Mouse (Mus musculus) megakaryocyte progenitor cell, adult 5-6 weeks (primary cell): ENCODE data around the gene Gm20388. TPM values are rescaled to one million over a fixed set of nuclear protein-coding genes. Genes with fewer than 3 reads are reported as not detected.

Source experiments
- ATAC-seq: replicated peaks from 2 replicates; pipeline ENCODE4 v1.8.0; 2016; ENCODE audit warnings: mild to moderate bottlenecking, moderate TSS enrichment, inconsistent platforms; ENCODE audit not compliant: poor library complexity
- total RNA-seq, 2 experiments: library from RNA; stranded (forward) in 1 of 2; stranded (reverse) in 1 of 2; fragments of 157-497, 149-512 nt in 1 of 2; fragments of 200-1000 nt in 1 of 2; gene quantifications; 2 replicates each; pipeline versions ENCODE4 v1.2.3 to v1.2.4; 2015 to 2017

Gene Gm20388
- total RNA-seq, 2 experiments from 2014 or later = 18.6 TPM; not detected in 1

DNA sequence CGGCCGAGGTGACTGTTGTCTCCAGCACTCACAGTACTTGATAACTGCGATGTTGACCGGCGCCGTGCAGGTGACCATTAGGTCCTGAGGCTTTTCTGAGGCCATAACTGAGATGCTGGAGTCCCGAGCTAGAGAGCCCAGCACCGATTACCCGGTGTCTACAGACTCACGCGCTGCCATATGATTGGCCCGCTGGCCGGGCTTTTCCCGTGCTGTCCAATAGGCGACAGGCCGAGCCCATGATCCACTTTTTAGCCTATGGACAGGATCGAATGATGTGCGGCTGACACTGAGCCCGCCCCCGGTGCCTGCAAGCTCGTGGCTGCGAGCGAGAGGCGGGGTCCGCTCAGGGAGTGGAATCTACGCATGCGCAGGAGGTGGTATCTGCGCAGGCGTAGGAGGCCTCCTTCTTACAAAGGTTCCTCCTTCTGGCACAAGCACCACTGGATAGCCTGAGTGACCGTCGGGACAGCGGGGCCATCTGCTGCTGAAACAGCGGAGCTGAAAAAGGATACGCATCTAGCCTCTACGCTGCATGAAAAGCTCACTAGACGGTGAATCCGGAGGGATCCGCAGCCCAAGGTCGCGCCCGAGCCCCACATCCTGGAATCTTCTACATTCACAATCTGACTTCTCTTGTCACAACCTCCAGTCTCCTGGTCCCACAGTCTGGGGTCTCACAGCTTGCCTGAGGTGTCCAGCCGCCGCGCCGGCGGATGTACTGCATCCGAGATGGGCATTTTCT, 2532.8 kb downstream of the Gm20388 start, which contains the start of gene Mvd:
TSS of gene Mvd (minus strand) at position 161 of the 745 bp plus-strand sequence.
- ATAC-seq = peak; percentile 90

DNA sequence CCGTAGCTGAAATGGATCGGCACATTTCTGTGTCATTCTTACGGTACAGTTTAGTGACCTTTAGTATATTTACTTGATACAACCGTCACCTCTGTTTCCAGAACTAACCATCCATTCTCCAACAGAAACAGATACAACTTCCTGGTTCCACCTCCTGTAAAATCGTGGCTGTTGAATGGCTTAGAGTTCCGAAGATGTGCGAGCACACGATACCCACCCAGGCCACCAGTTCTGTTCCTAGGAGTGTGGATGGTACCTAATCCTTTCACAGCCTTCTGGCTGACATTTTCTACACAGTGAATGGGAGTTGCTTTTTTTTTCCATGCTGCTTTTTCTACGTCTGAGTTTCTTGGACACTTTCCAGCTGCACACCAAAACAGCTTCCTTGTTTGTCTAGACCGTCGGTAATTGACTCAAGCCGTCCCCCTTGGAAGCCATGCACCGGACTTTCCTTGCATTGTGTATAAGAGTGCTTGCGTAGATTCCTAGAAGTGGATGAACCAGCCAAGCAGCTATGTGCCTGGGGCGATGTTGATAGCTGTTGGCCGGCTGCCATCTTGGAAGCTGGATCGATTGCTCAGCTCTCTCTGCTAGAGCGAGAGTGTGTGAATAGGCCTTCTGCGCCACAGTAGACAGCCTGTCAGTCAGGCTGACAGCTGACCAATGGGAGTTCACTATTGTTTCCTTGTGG, 2533.6 kb downstream of the Gm20388 start:
- ATAC-seq = peak; percentile 67

DNA sequence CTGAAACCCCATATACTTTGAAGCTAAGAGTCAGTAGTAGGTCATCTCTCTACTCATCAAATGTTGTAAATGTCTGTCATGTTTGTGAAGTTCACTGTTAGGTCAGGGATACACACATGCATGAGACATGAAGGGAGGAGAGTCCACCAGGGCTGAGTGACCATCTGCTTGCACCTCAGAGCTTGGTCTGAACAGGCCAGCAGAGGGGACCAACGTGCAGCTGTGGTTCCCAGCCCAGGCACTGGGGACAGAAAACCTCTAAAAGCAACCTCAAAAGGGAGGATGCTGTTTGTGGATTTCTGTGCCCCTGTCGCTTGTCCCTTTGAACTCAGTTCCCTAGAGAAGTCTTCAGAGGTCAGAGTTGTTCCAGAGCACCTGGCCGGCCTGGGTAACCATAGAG, 2534.6 kb downstream of the Gm20388 start:
- ATAC-seq = no peak

DNA sequence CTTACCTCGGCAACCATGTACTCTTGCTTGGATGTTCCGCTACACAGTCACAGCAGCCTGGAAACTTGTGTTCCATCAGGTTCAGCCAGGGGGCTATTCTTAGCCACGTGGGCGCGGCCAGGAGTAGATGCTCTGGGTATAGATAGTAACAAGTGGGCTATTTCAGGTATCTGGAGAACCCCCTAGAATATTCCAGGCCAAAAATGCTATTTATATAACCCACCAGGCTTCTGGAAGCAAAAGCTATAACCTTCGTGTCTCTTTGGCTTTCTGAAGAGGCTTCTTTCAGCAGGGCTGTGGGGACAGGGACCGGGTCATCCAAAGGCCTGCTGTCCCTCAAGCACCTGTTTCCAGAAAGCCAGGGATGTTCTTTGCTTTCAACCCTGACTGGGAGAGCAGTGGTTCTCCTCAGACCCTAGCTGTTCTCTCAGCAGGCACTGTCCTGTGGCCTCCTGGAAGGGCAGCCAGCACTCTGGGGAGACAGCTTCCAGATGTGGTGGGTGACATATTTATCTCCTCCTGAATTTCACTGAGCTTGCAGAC, 2540.6 kb downstream of the Gm20388 start:
- ATAC-seq = no peak

DNA sequence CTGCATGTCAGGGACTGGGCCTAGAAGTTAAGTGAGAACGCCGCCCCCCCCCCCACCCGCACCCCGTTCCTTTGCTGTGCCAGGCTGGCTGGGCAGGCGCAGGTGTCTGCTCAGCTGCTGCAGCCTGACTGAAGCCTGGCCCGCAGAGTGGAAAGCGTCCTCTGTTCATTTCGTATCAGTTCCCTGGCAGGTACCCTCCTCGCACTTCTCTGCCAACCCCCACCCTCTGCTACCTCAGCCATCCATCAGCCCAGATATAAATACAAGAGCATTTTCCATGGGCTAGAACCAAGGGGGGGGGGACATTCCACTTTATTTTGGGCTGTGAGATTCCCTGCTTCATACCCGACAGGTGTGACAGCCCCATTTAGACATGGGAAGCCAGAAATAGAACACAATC, 2541.5 kb downstream of the Gm20388 start:
- ATAC-seq = no peak

DNA sequence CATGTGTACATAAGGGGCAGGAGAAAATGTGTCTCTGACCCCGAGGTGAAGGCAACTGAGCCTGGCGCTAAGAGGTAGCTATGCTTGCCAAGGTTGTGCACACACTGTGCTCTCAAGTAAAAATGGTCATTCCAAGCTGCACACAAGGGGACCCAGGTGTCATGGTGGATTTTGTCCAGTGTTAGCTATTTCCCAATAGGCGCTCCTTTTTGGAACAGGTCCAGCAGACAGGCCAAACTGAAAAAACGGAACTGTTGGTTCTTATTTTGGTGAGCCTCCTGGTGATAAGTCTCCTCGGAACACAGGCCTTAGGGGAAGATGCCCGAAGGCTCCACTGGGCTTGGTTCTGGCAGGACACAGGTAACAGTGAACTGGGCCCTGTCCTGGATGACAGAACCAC, 2543.8 kb downstream of the Gm20388 start:
- ATAC-seq = peak; percentile 50

DNA sequence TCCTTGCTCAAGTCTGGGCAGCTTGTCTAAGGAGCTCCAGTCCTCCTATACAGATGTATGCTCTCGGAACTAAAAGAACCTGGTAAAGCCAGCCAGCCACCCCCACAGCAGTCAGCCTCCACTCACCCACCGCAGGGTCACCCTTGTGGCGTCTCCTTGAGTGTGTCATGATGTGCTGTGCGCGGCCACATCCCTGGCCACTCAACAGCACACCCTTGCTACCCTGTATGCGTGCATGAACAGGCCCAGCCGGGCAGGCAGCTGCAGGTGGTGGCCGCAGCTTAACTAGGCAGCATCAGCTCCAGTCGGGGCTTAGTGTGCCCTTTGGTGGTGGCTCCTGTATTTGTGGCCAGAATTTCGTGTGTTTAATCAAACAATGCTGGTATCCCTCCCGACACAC, 2546.5 kb downstream of the Gm20388 start:
- ATAC-seq = no peak

DNA sequence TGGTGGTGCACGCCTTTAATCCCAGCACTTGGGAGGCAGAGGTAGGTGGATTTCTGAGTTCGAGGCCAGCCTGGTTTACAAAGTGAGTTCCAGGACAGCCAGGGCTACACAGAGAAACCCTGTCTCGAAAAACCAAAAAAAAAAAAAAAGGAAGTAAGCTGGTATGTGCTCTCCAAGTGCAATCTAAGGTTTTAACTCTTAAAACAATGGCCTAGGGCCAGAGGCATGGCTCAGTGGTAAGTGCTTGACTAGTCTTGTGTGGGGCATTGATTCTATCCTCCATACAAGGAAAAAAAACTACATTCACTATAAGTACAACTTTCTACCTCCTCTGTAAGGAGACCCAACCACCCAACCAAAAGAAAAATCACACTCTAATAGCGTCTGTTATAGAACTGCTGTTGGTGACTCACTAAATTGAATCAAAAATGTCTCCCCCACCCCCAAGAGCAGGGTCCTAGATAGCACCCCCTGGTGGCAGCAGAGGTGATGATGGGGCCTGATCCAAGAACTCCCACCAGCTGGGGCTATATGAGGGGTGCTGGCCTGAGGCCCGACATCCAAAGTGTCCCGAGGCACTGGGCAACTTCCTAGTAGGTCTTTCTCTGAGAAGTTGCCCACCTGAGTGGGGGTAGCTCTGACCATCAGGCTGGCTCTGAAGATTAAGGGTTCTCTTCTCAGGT, 2548.7 kb downstream of the Gm20388 start:
- ATAC-seq = no peak

DNA sequence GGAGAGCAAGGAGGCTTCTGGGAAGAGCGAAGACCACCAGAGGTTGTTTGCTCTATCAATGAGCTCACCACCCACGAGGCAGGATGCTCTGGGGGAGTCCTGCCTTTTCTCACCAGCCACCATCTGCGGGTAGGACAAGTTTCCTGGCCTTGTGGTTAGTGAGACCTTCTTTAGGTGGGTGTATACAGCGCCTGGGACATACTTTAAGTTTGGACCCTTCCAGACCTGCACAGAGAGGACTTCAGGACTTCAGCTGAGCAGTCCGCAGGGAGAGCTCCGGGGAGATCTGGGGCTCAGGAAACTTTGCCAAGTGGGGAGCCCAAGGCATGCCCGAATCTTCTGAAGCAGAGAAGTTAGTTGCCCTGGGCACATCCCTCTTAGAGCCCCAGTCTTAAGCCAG, 2549.3 kb downstream of the Gm20388 start:
- no peak for ATAC-seq

DNA sequence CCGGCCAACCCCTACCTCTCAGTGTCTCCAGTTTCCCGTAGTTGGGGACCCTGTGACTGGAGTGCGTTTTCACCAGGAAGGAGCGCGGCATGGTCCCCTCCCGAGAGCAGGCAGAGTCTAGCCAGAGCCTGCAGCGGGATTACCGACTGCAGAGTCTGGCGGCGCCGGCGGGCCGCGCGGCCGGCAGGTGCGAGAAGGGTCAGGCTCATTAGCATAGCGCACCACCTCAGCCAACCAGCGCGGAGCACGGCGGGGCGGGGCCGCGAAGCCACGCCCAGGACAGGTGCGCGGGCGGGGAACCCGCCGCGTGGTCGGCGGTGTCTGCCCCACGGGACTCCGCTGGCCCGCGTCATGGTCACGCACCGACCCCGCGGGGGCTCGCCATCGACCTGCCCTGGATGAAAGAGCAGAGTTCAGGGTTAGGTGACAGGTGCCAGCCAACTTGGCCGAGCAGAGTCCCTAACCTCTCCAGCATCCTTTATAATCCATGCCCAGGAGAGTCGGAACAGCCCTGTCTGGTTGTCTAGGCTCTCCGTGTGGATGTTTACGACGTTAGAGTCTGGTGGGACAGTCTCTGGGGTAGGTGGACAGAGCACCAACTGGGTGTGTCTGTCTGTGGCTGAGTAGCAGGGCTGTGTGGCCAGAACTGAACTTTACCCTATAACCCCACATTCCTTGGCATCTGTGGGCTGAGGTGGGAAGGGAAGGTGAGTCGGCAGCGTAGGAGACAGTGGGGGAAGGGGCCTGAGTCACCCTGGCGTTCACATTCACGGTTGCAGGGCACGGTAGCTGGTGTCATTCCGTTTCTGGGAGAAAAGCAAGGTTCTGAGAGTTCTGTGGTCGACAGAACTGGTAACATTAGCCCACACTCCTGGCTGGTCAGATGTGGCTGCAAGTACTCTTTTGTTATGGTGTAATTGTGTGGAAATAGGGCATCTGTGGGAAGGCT, 2550.2 kb downstream of the Gm20388 start, which contains the start of gene Snai3:
TSS of gene Snai3 (minus strand) at position 210 of the 949 bp plus-strand sequence.
- ATAC-seq = peak; percentile 45

DNA sequence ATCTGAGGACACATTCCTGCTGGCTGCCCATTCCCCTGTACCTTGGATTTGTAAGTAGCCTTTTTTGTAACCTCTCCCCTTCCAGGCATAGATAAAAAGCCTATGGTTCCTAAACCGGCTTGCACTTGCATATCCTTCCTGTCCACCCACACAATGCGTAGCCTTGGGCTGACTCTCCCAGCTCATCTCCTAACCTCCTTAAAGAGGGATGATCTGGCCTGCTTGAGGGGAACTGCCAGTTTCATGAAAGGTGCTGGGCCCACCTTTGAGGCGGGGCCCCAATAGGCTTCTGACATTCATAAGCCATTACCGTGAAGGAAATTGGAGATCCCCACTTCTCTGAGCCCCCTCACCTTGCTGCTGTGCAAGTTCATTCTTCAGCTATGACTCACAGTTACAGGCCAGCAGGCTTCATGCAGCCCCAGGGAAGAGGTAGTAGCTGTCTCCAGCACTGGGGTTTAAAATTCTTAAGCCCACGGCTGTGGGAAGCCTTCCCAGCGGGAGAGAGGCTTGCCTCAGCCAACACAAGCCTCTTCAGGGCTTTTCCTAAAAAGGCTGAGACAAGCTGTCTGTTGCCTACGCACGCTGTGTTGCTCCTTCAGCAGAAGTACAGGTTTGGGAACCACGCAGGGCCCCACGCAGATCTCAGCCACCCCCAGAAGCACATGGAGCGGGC, 2551.0 kb downstream of the Gm20388 start:
- no peak for ATAC-seq

DNA sequence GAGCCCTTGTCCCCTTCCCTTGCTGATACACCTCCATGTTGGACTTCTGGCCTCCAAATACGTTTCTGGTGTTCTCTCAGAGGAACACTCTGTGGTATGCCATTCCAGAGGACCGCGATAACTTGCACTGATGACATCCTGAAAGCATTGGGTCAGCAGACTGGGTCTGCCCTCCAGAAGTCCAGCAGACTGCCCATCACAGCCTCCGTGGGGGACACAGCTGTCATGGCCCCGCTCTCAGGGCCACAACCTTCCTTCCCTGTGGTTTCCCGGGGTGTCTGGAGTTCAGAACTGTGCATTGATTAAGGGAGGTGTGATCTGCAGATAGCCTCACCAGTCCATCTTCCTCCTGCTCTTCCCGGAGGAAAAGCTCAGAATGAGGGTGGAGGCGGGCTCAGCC, 2551.9 kb downstream of the Gm20388 start:
- ATAC-seq = no peak

DNA sequence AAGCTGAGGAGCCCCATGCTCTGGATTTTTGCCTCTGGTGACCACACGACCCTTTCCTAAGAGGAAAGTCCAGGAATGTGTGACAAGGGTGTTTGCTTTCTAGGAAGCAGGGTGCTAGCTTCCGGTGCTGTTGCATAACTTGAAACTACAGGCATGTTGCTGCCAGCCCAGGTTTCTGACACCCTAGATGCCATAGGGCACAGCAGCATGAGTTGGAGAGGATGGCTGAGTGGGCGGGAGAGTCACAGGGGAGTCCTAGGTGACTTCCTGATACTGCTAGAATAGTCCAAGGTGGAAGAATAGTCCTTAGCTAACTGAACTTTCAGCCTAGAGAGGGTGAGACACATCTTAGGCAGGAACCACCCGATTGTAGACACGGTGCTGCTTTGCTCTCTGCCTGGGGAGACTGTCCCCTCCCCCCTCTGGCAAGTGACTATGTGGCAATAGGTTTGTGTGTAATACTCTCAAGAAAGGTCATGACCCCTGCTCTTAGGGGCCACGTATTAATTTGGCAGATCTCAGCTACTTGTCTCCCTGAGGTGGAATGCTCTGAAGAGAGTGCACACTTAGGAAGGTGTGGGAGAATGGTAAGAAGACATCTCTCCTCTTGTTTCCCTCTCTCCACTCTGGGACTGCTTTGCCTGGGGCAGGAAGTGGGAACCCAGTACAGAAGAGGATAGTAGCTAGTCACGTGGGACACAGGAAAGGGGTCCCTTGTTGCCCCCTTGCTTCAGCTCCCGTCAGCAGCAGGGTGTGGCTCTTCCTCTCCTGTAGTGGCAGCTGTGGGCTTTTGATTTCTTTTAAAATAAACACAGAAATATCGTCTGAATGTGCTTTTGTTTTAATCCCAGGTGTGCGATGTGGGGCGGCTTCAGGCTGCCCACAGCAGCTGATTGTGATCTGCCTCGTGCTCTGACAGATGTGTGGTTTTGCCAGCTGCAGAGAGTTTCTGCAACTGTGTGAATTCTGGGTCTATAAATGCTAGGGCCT, 2553.3 kb downstream of the Gm20388 start:
- ATAC-seq = peak; percentile 47

DNA sequence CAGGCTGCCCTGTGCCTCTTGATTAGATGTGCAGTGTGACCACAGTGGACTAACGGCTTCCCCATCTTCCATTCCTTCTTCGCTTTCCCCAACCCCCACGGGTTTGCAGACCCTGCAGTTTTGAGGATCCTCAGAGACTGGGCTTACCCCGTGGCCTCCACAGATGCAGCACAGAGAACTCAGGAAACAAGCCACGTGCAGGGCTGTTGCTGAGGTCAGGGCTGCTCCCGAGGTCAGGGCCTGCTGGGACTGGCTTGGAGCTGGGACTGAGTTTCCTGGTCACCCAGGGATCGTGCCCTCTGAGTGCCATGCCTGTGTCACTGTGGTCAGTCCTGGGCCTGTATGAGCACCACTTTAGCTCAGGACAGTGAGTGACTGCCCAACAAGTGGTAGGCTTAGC, 2554.3 kb downstream of the Gm20388 start:
- no peak for ATAC-seq

DNA sequence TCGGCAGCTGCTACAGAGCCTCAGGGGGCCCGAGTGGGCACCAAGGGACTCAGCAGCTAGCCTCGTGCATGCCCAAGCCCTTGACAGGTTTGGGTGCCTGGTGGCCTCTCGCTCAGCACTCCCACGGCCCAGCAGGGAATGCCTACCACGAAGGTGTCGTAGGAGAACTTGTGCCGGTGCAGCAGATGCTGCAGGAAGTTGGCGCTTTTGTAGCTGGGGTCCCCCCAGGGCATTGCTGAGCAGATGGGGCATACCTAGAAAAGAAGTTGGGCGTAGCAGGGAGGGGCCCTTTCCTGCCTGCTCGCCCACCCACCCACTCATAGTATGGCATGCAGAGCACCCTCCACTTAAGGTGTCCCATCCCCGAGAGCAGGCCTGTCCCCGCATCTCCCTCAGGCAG, 2557.2 kb downstream of the Gm20388 start:
- no peak for ATAC-seq

DNA sequence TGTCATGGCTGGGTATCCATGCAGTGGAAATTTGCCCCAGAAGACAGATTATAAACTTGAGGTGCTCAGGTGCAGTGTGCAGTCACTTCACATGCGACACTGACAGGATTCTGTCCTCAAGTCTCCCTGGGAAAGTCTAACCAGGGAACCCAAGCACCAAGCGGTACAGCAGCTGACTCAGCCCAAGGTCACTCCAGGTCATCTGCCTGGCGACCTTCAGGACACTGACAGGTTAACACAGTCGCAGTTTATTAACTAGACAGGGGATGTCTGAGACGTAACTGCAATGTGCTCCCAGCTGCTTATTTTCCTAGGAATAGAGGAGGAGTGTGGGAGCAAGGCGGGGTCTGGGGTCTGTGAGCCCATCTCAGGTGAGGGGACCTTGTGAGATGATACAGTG, 2558.8 kb downstream of the Gm20388 start:
- ATAC-seq = no peak

DNA sequence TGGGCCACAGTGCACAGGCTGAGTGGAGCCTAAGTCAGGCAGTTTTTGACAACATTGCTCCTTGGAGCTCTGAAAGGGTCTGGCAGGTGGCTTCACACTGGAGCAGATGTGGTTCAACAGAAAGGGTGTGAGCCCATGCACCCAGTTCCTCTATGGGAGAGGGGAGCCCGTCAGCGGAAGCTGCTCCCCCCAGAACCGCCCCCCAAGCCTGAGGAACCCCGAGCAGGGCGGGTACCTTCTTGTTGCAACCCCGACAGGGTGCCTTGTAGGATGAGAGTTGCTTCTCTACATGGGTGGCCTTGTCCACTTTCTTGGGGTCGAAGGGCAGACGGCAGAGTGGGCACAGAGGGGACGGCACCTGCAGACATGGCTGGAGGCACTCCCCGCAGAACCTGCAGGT, 2559.3 kb downstream of the Gm20388 start:
- ATAC-seq = peak; percentile 27

DNA sequence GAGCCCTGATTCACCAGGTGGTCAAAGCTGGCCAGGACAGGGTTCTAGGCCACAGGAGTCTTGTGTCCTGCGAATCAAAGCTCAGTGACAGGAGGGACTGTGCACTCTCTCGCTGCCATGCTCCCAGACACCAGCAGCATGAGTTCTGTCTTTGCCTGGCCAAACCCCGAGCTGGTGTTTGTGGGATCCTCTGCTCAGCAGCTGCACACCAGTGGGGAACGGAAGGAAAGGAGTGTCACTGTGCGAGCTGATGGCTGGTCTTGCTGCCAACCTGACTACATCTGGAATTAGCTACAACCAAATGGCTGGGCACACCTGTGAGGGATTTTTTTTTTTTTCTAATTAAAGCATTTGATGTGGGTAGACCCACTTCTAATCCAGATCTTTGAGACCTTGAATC, 2560.1 kb downstream of the Gm20388 start:
- ATAC-seq = no peak
